Mouse (Mus musculus) cerebellum, adult 2 months (tissue): Measurements from ENCODE around the gene Rtp3.

Experiments
- CTCF ChIP-seq: fragments of 200-500 bp; IDR thresholded peaks from 2 replicates; pipeline ENCODE4 v1.5.1; 2011; ENCODE audit warnings: low read depth, mild to moderate bottlenecking, control low read depth, low read length, moderate library complexity, borderline replicate concordance; ENCODE audit not compliant: insufficient read depth
- POLR2A ChIP-seq: fragments of 200-500 bp; IDR thresholded peaks from 2 replicates; pipeline ENCODE4 v1.6.1; 2011; ENCODE audit warnings: low read length, control low read depth, borderline replicate concordance; ENCODE audit not compliant: insufficient read depth

DNA sequence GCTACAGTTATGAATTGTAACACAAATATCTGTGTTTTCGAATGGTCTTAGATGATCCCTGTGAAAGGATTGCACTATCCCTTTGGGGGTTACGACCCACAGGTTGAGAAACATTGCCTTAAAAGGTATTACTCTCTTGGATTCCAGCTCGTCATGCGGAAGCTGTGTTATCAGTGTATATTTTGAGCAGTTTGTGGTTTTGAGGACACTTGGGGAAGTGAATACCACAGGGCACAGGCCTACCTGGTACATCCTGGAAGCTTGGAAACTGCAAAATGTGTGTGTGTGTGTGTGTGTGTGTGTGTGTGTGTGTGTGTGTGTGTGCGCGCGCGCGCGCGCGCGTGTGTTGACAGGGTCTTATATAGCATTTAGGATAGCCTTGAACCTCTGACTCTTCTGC is 38.5 kb downstream of the Rtp3 start:
- TF ChIP-seq CTCF (no peak), POLR2A (no peak)
